In genomic region chr8:8819233-8819931, GRCm38 (mm10) we compare ENCODE assay signal across 14 mouse cellular contexts.
DNase-seq lines count a peak whose midpoint lies in the region; ATAC-seq and TF ChIP-seq lines count a peak whose summit lies in the region.
"Had no signal": no experiment of that assay in that cellular context is flagged by ENCODE, and none has a peak within 500 bp of the region (broad histone marks: within the 10 kb centered on the region; RNA-seq: fewer than 3 reads in every experiment).

No protein-coding gene starts in this region.

- H3K9me3 ChIP-seq in liver, postnatal 0 days (ENCODE audit: low read length) = no peaks in the 10 kb centered on the region
- H3K9me3 ChIP-seq in forebrain, embryonic 16.5 days (ENCODE audit: control insufficient read depth, low read length) = no peaks in the 10 kb centered on the region
- H3K9me3 ChIP-seq: embryonic facial prominence, embryonic 12.5 days; G1E had no signal

- no peak overlapping the region for H3K4me3 ChIP-seq in liver, postnatal 0 days (ENCODE audit: low read depth, low read length)
- no peak overlapping the region for H3K4me3 ChIP-seq in forebrain, embryonic 16.5 days (replicated peaks; ENCODE audit: low read length)
- H3K4me3 ChIP-seq: embryonic facial prominence, embryonic 12.5 days had no signal

- peak; percentile 57 for ATAC-seq in liver, postnatal 0 days
- ATAC-seq in forebrain, embryonic 16.5 days = no peak
- ATAC-seq: forebrain, embryonic 14.5 days; intestine, postnatal 0 days had no signal

- no peak overlapping the region; the same call in 1 of the 2 replicates for H3K27ac ChIP-seq in liver, postnatal 0 days (ENCODE audit: low read depth)
- no peak overlapping the region for H3K27ac ChIP-seq in forebrain, embryonic 16.5 days (ENCODE audit: low read length)
- H3K27ac ChIP-seq: embryonic facial prominence, embryonic 12.5 days; macrophage had no signal

- H3K36me3 ChIP-seq in liver, postnatal 0 days (replicated peaks; ENCODE audit: insufficient read depth, low read length) = no peaks in the 10 kb centered on the region
- no peaks in the 10 kb centered on the region for H3K36me3 ChIP-seq in forebrain, embryonic 16.5 days (ENCODE audit: control insufficient read depth, insufficient read depth)
- H3K36me3 ChIP-seq: embryonic facial prominence, embryonic 12.5 days; G1E had no signal

- H3K9ac ChIP-seq in liver, postnatal 0 days (replicated peaks) = no peak overlapping the region
- H3K9ac ChIP-seq in forebrain, embryonic 16.5 days (replicated peaks; ENCODE audit: low read depth, low read length) = no peak overlapping the region
- H3K9ac ChIP-seq: embryonic facial prominence, embryonic 12.5 days had no signal

- H3K4me1 ChIP-seq in liver, postnatal 0 days (ENCODE audit: insufficient read depth) = no peaks in the 10 kb centered on the region
- H3K4me1 ChIP-seq in forebrain, embryonic 16.5 days (replicated peaks; ENCODE audit: control insufficient read depth, insufficient read depth, low read length) = peaks cover 3% of the 10 kb centered on the region; the same call in 1 of the 2 replicates
- H3K4me1 ChIP-seq: embryonic facial prominence, embryonic 12.5 days had no signal

- DNase-seq in adrenal gland, adult 8-10 months = peak; percentile 22
- DNase-seq in adrenal gland, postnatal 4 days (ENCODE audit: low spot score in 2 of 2) = no peak
- DNase-seq in adrenal gland, postnatal 14 days = peak; percentile 42
- peak; percentile 22 to 31 for DNase-seq in heart, postnatal 36 days
- no peak for DNase-seq in liver, postnatal 0 days
- no peak for DNase-seq in T-cell, adult 2 months (ENCODE audit: low spot score)
- DNase-seq in thymus, postnatal 10 days (ENCODE audit: low spot score in 2 of 2) = no peak
- DNase-seq: cerebellum, adult 2 months had no signal

- H3K27me3 ChIP-seq in liver, postnatal 0 days (ENCODE audit: insufficient read depth, low read length) = no peaks in the 10 kb centered on the region
- no peaks in the 10 kb centered on the region for H3K27me3 ChIP-seq in forebrain, embryonic 16.5 days (replicated peaks; ENCODE audit: control insufficient read depth, insufficient read depth, low read length)

- intact Hi-C loops in heart, postnatal 36 days (cut with DNase I) = loop anchor here (2.0 to 5.0 kb wide), 5 partner anchors 47 to 175 kb away; partner anchors contain the start of gene Efnb2

- H3K4me2 ChIP-seq in liver, postnatal 0 days (ENCODE audit: low read depth, low read length) = no peak overlapping the region
- no peak overlapping the region for H3K4me2 ChIP-seq in forebrain, embryonic 16.5 days (ENCODE audit: low read length)
- H3K4me2 ChIP-seq: embryonic facial prominence, embryonic 12.5 days had no signal

- 68% methylated on average over 9 of the region's 9 CpGs for WGBS in liver, postnatal 0 days (ENCODE audit: insufficient replicate concordance)
- WGBS in forebrain, embryonic 16.5 days = 85% methylated on average over 9 of the region's 9 CpGs

- TF ChIP-seq EP300 in liver, postnatal 0 days (IDR thresholded peaks at IDR 0.05; ENCODE audit: low read depth) = peak; percentile 71

- no peak for TF ChIP-seq CTCF in liver, postnatal 0 days (IDR thresholded peaks at IDR 0.05; ENCODE audit: low read depth)

Comparison
In these comparisons a context has a peak if more than half of its experiments do, and no peak if none do; other contexts are left out.
1. DNase-seq: peak in adrenal gland, adult 8-10 months (single experiment), adrenal gland, postnatal 14 days (single experiment) and heart, postnatal 36 days (2 of 2); none in adrenal gland, postnatal 4 days (0 of 2), liver, postnatal 0 days (single experiment), T-cell, adult 2 months (single experiment) and thymus, postnatal 10 days (0 of 2).